Mouse (Mus musculus): ENCODE data around the gene Cdk4.

GRCm38 (mm10) chr10:127043187-127043586 lies 20.1 kb upstream of the Cdk4 start:
- TF ChIP-seq CTCF (IDR thresholded peaks at IDR 0.05; ENCODE audit: low read depth) (no peak), EP300 (IDR thresholded peaks at IDR 0.05; ENCODE audit: low read depth) (no peak)

Data from liver, postnatal 0 days (tissue).